Mouse (Mus musculus) liver, embryonic 14.5 days (tissue): Measurements from ENCODE around the gene Ift46. TPM values are rescaled to one million over a fixed set of nuclear protein-coding genes. Genes with fewer than 3 reads are reported as not detected.
A peak's percentile ranks its signal among the peaks of the same experiment; 100 is the strongest.

ENCODE experiments used
- ATAC-seq: fragments of 200-750 bp; cut with Nextera tagmentation; 2 replicates; pipeline ENCODE4 v1.8.0; 2017; ENCODE audit warnings: moderate number of reproducible peaks, mild to moderate bottlenecking, moderate library complexity; ENCODE audit not compliant: insufficient read depth
- DNase-seq, 3 experiments: peaks; one replicate each; pipeline ENCODE4 v3.0.0-alpha.2; 2012 to 2013; ENCODE audit warnings: low read depth in 3 of 3, low spot score in 3 of 3
- H3K27ac ChIP-seq: fragments of 300-500 bp; sonication (generic); 2 replicates; pipeline ENCODE4 v1.5.1; 2014; ENCODE audit warnings: moderate library complexity, mild to moderate bottlenecking, control low read depth, inconsistent platforms
- H3K27me3 ChIP-seq: fragments of 300-500 bp; sonication (generic); 2 replicates; pipeline ENCODE4 v1.6.1; 2014; ENCODE audit warnings: mild to moderate bottlenecking, low read length, moderate library complexity; ENCODE audit not compliant: control insufficient read depth, insufficient read depth
- H3K36me3 ChIP-seq: fragments of 300-500 bp; sonication (generic); replicated peaks from 2 replicates; pipeline ENCODE4 v1.6.1; 2014; ENCODE audit warnings: low read depth; ENCODE audit not compliant: control insufficient read depth, insufficient read depth
- H3K4me1 ChIP-seq, 2 experiments: fragments of 200-500 bp in 1 of 2; fragments of 300-500 bp in 1 of 2; sonication (generic) in 1 of 2; replicated peaks; 2 replicates each; pipeline ENCODE4 v1.6.1; 2012 to 2014; ENCODE audit warnings: antibody characterized with exemption in 1 of 2, inconsistent platforms in 1 of 2, low read length in 1 of 2; ENCODE audit not compliant: control insufficient read depth in 2 of 2, insufficient read depth in 2 of 2
- H3K4me2 ChIP-seq: fragments of 300-500 bp; sonication (generic); 2 replicates; pipeline ENCODE4 v1.6.1; 2014; ENCODE audit warnings: low read depth, mild to moderate bottlenecking, control low read depth, moderate library complexity
- H3K4me3 ChIP-seq, 2 experiments: fragments of 200-500 bp in 1 of 2; fragments of 300-500 bp in 1 of 2; sonication (generic) in 1 of 2; 2 replicates each; pipeline ENCODE4 v1.5.1; 2012 to 2014; ENCODE audit warnings: low read depth in 2 of 2, low read length in 2 of 2, mild to moderate bottlenecking in 2 of 2, control low read depth in 1 of 2, inconsistent platforms in 1 of 2, moderate library complexity in 1 of 2; ENCODE audit not compliant: insufficient read depth in 1 of 2
- H3K9ac ChIP-seq: fragments of 300-500 bp; sonication (generic); replicated peaks from 2 replicates; pipeline ENCODE4 v1.6.1; 2014; ENCODE audit warnings: mild to moderate bottlenecking, control low read depth, moderate library complexity
- H3K9me3 ChIP-seq: fragments of 300-500 bp; sonication (generic); 2 replicates; pipeline ENCODE4 v1.6.1; 2016; ENCODE audit warnings: low read length, mixed read lengths; ENCODE audit not compliant: control insufficient read depth
- CTCF ChIP-seq: IDR thresholded peaks from 2 replicates; pipeline ENCODE4 v1.5.1; 2016; ENCODE audit warnings: antibody characterized with exemption, low read depth, control low read depth
- EP300 ChIP-seq: IDR thresholded peaks from 2 replicates; pipeline ENCODE4 v1.6.1; 2016; ENCODE audit warnings: antibody characterized with exemption, low read depth
- WGBS: fragments of 180-500 bp; shearing (Covaris S2); extraction: QIAGEN DNeasy Blood & Tissue Kit; methylation state at CpG from one replicate; pipeline ENCODE4 v1.1.7; 2014; ENCODE audit not compliant: insufficient replicate concordance; 5-methylcytosine and 5-hydroxymethylcytosine counted together
- polyA plus RNA-seq, 2 experiments: library from polyadenylated mRNA; depleted of rRNA in 1 of 2; stranded (reverse) in 1 of 2; unstranded in 1 of 2; fragments of >200 nt; fragmentation: Nextera tagmentation in 1 of 2; extraction: Ambion mirVana in 1 of 2; gene quantifications; 2 replicates each; pipeline versions ENCODE4 v1.2.1 to v1.2.3; 2012 to 2014

The Ift46 gene
- polyA plus RNA-seq, 2 experiments, result 11.3 to 17.3 TPM

GRCm38 (mm10) chr9:44724223-44724622 is 43.5 kb upstream of the Ift46 start:
- no peak for DNase-seq
- no peaks in the 10 kb centered on the region for H3K36me3 ChIP-seq
- 66% methylated on average over 6 of the region's 6 CpGs for WGBS
- H3K4me1 ChIP-seq, result peaks cover 3 to 15% of the 10 kb centered on the region in 2 experiments
- H3K4me3 ChIP-seq, result no peak overlapping the region
- H3K27ac ChIP-seq, result no peak overlapping the region
- H3K4me2 ChIP-seq, result no peak overlapping the region
- no peak for TF ChIP-seq CTCF
- TF ChIP-seq EP300, result no peak
- H3K27me3 ChIP-seq, result no peaks in the 10 kb centered on the region
- no peak for ATAC-seq
- no peak overlapping the region for H3K9ac ChIP-seq
- H3K9me3 ChIP-seq, result no peaks in the 10 kb centered on the region

GRCm38 (mm10) chr9:44724665-44725064 is 43.0 kb upstream of the Ift46 start:
- TF ChIP-seq EP300 (no peak), CTCF (no peak)
- H3K9ac ChIP-seq, result no peak overlapping the region
- H3K4me2 ChIP-seq, result no peak overlapping the region
- H3K9me3 ChIP-seq, result no peaks in the 10 kb centered on the region
- 51% methylated on average over 2 of the region's 2 CpGs for WGBS
- H3K4me3 ChIP-seq, result no peak overlapping the region
- peaks cover 3 to 13% of the 10 kb centered on the region in 2 experiments for H3K4me1 ChIP-seq
- no peak for DNase-seq
- H3K27ac ChIP-seq, result no peak overlapping the region
- no peaks in the 10 kb centered on the region for H3K36me3 ChIP-seq
- ATAC-seq, result no peak
- H3K27me3 ChIP-seq, result no peaks in the 10 kb centered on the region

- 50% methylated on average over 10 of the region's 10 CpGs for WGBS
- ATAC-seq (no peak), DNase-seq (no peak)
Observed at GRCm38 (mm10) chr9:44726431-44727146, 41.1 kb upstream of the Ift46 start.

GRCm38 (mm10) chr9:44727441-44727840 is 40.3 kb upstream of the Ift46 start:
- Histone ChIP-seq H3K4me3 (no peak overlapping the region), H3K27me3 (no peaks in the 10 kb centered on the region)

More at GRCm38 (mm10) chr9:44726431-44727146, 41.1 kb upstream of the Ift46 start:
- Histone ChIP-seq H3K27me3 (no peaks in the 10 kb centered on the region), H3K4me1 (peaks cover under 1 to 3% of the 10 kb centered on the region in 2 experiments; a peak in 3 of 4 replicates), H3K27ac (no peak overlapping the region), H3K4me2 (no peak overlapping the region), H3K4me3 (no peak overlapping the region), H3K9me3 (no peaks in the 10 kb centered on the region), H3K36me3 (no peaks in the 10 kb centered on the region), H3K9ac (no peak overlapping the region)
- TF ChIP-seq EP300 (no peak), CTCF (no peak)

GRCm38 (mm10) chr9:44732130-44732549 is 35.6 kb upstream of the Ift46 start:
- H3K9ac ChIP-seq, result no peak overlapping the region
- H3K27ac ChIP-seq, result no peak overlapping the region
- TF ChIP-seq CTCF (no peak), EP300 (no peak)
- no peak overlapping the region for H3K4me2 ChIP-seq
- H3K36me3 ChIP-seq, result no peaks in the 10 kb centered on the region
- H3K27me3 ChIP-seq, result peaks cover 29% of the 10 kb centered on the region
- ATAC-seq (peak; percentile 28; the same call in 1 of the 2 replicates), DNase-seq (no peak)
- no peak overlapping the region for H3K4me3 ChIP-seq
- 6% methylated on average over 5 of the region's 5 CpGs for WGBS
- H3K4me1 ChIP-seq, result peaks cover 6 to 11% of the 10 kb centered on the region in 2 experiments; a peak in 3 of 4 replicates
- H3K9me3 ChIP-seq, result no peaks in the 10 kb centered on the region

More at GRCm38 (mm10) chr9:44727441-44727840, 40.3 kb upstream of the Ift46 start:
- ATAC-seq, result no peak
- no peak overlapping the region for H3K9ac ChIP-seq
- H3K9me3 ChIP-seq, result no peaks in the 10 kb centered on the region
- H3K4me1 ChIP-seq, result peaks cover 4 to 6% of the 10 kb centered on the region in 2 experiments; a peak in 3 of 4 replicates
- H3K36me3 ChIP-seq, result no peaks in the 10 kb centered on the region
- 54% methylated on average over 5 of the region's 5 CpGs for WGBS
- DNase-seq, result no peak
- no peak overlapping the region for H3K27ac ChIP-seq
- no peak overlapping the region for H3K4me2 ChIP-seq
- TF ChIP-seq CTCF (no peak), EP300 (no peak)
